Mouse (Mus musculus) MEL (cell line): ENCODE data around the gene Cdk15. TPM values are rescaled to one million over a fixed set of nuclear protein-coding genes. Genes with fewer than 3 reads are reported as not detected.

ENCODE experiments used
- DNase-seq: peaks from one replicate; pipeline ENCODE4 v3.0.0; 2011; ENCODE audit warnings: low read depth, low spot score
- H3K27ac ChIP-seq: 2 replicates; pipeline ENCODE4 v1.5.1; 2012; ENCODE audit warnings: low read depth, mild to moderate bottlenecking, control low read depth, low read length, moderate library complexity; ENCODE audit not compliant: control insufficient read depth
- H3K27me3 ChIP-seq, 2 experiments: fragments of 150-350 bp in 1 of 2; sonication (generic) in 1 of 2; 2 replicates each; pipeline ENCODE4 v1.6.1; 2012; ENCODE audit warnings: low read length in 2 of 2, mild to moderate bottlenecking in 2 of 2, improper control_type of control experiment in 1 of 2, moderate library complexity in 1 of 2; ENCODE audit not compliant: insufficient read depth in 2 of 2, control insufficient read depth in 1 of 2
- H3K36me3 ChIP-seq, 2 experiments: 2 replicates each; pipeline ENCODE4 v1.6.1; 2012 to 2014; ENCODE audit warnings: low read length in 2 of 2, improper control_type of control experiment in 1 of 2, inconsistent platforms in 1 of 2, mild to moderate bottlenecking in 1 of 2; ENCODE audit not compliant: insufficient read depth in 2 of 2, control insufficient read depth in 1 of 2
- H3K4me1 ChIP-seq, 2 experiments: fragments of 150-350 bp in 1 of 2; sonication (generic) in 1 of 2; 2 replicates each; pipeline ENCODE4 v1.6.1; 2012; ENCODE audit warnings: low read length in 2 of 2, improper control_type of control experiment in 1 of 2, mild to moderate bottlenecking in 1 of 2; ENCODE audit not compliant: insufficient read depth in 2 of 2, control insufficient read depth in 1 of 2
- H3K4me3 ChIP-seq, 2 experiments: fragments of 150-350 bp in 1 of 2; sonication (generic) in 1 of 2; 2 replicates each; pipeline ENCODE4 v1.5.1; 2012; ENCODE audit warnings: low read depth in 2 of 2, low read length in 2 of 2, mild to moderate bottlenecking in 2 of 2, moderate library complexity in 2 of 2, control low read depth in 1 of 2, improper control_type of control experiment in 1 of 2; ENCODE audit not compliant: control insufficient read depth in 1 of 2, insufficient read depth in 1 of 2
- H3K79me2 ChIP-seq: 2 replicates; pipeline ENCODE4 v1.6.1; 2012; ENCODE audit warnings: mild to moderate bottlenecking, low read length, moderate library complexity; ENCODE audit not compliant: control insufficient read depth, poor library complexity, insufficient read depth
- H3K9ac ChIP-seq: 2 replicates; pipeline ENCODE4 v1.6.1; 2012; ENCODE audit warnings: low read depth, mild to moderate bottlenecking, control low read depth, low read length, moderate library complexity; ENCODE audit not compliant: control insufficient read depth, poor library complexity, severe bottlenecking
- H3K9me3 ChIP-seq: fragments of 150-350 bp; sonication (generic); replicated peaks from 2 replicates; pipeline ENCODE4 v1.6.1; 2012; ENCODE audit warnings: mild to moderate bottlenecking, low read length, improper control_type of control experiment, moderate library complexity; ENCODE audit not compliant: insufficient read depth
- BHLHE40 ChIP-seq: IDR thresholded peaks from 2 replicates; pipeline ENCODE4 v1.6.1; 2012; ENCODE audit warnings: low read depth, mild to moderate bottlenecking, inconsistent platforms, low read length, improper control_type of control experiment, borderline replicate concordance
- ELF1 ChIP-seq: IDR thresholded peaks from 2 replicates; pipeline ENCODE4 v1.6.1; 2014; ENCODE audit warnings: low read depth, mild to moderate bottlenecking, inconsistent platforms, low read length, improper control_type of control experiment, moderate library complexity
- ETS1 ChIP-seq: IDR thresholded peaks from 2 replicates; pipeline ENCODE4 v1.6.1; 2012; ENCODE audit warnings: low read depth, mild to moderate bottlenecking, inconsistent platforms, low read length, improper control_type of control experiment, moderate library complexity
- GABPA ChIP-seq: IDR thresholded peaks from 2 replicates; pipeline ENCODE4 v1.6.1; 2012; ENCODE audit warnings: low read depth, mild to moderate bottlenecking, inconsistent platforms, low read length, improper control_type of control experiment, moderate library complexity
- GATA1 ChIP-seq: IDR thresholded peaks from 2 replicates; pipeline ENCODE4 v1.6.1; 2011; ENCODE audit warnings: low read depth, low read length, improper control_type of control experiment
- HCFC1 ChIP-seq: IDR thresholded peaks from 2 replicates; pipeline ENCODE4 v1.6.1; 2012; ENCODE audit warnings: low read depth, mild to moderate bottlenecking, inconsistent platforms, low read length, improper control_type of control experiment, moderate library complexity
- MAFK ChIP-seq: IDR thresholded peaks from 2 replicates; pipeline ENCODE4 v1.6.1; 2011; ENCODE audit warnings: low read depth, mild to moderate bottlenecking, low read length, improper control_type of control experiment, borderline replicate concordance
- MAX ChIP-seq: IDR thresholded peaks from 2 replicates; pipeline ENCODE4 v1.6.1; 2011; ENCODE audit warnings: low read length, improper control_type of control experiment
- MAZ ChIP-seq: IDR thresholded peaks from 2 replicates; pipeline ENCODE4 v1.6.1; 2012; ENCODE audit warnings: low read depth, mild to moderate bottlenecking, inconsistent platforms, low read length, improper control_type of control experiment
- MEF2A ChIP-seq: IDR thresholded peaks from 2 replicates; pipeline ENCODE4 v1.6.1; 2014; ENCODE audit warnings: low read depth, mild to moderate bottlenecking, inconsistent platforms, low read length, improper control_type of control experiment; ENCODE audit not compliant: poor library complexity, insufficient replicate concordance, severe bottlenecking; ENCODE audit errors: extremely low read depth
- MXI1 ChIP-seq: IDR thresholded peaks from 2 replicates; pipeline ENCODE4 v1.6.1; 2011; ENCODE audit warnings: mild to moderate bottlenecking, low read depth, low read length, improper control_type of control experiment
- MYC ChIP-seq: IDR thresholded peaks from 2 replicates; pipeline ENCODE4 v1.6.1; 2011; ENCODE audit warnings: low read depth, mild to moderate bottlenecking, low read length, improper control_type of control experiment, moderate library complexity
- POLR2AphosphoS5 ChIP-seq: IDR thresholded peaks from 2 replicates; pipeline ENCODE4 v1.6.1; 2012; ENCODE audit warnings: low read depth, borderline replicate concordance, mild to moderate bottlenecking, inconsistent platforms, low read length, moderate library complexity, mixed read lengths
- RAD21 ChIP-seq: IDR thresholded peaks from 2 replicates; pipeline ENCODE4 v1.6.1; 2011; ENCODE audit warnings: mild to moderate bottlenecking, low read depth, low read length, improper control_type of control experiment
- RCOR1 ChIP-seq: IDR thresholded peaks from 2 replicates; pipeline ENCODE4 v1.6.1; 2012; ENCODE audit warnings: low read depth, mild to moderate bottlenecking, inconsistent platforms, low read length, improper control_type of control experiment
- SIN3A ChIP-seq: IDR thresholded peaks from 2 replicates; pipeline ENCODE4 v1.6.1; 2012; ENCODE audit warnings: low read length, improper control_type of control experiment, inconsistent platforms
- SMC3 ChIP-seq: IDR thresholded peaks from 2 replicates; pipeline ENCODE4 v1.6.1; 2011; ENCODE audit warnings: low read depth, low read length, improper control_type of control experiment
- TAL1 ChIP-seq: IDR thresholded peaks from 2 replicates; pipeline ENCODE4 v1.6.1; 2012; ENCODE audit warnings: mild to moderate bottlenecking, inconsistent platforms, low read length, moderate library complexity, mixed read lengths
- TCF12 ChIP-seq: IDR thresholded peaks from 2 replicates; pipeline ENCODE4 v1.6.1; 2014; ENCODE audit warnings: low read depth, mild to moderate bottlenecking, inconsistent platforms, low read length, improper control_type of control experiment, moderate library complexity
- USF1 ChIP-seq: IDR thresholded peaks from 2 replicates; pipeline ENCODE4 v1.6.1; 2014; ENCODE audit warnings: low read depth, mild to moderate bottlenecking, inconsistent platforms, low read length, improper control_type of control experiment, moderate library complexity
- ZC3H11A ChIP-seq: IDR thresholded peaks from 2 replicates; pipeline ENCODE4 v1.6.1; 2012; ENCODE audit warnings: low read depth, mild to moderate bottlenecking, inconsistent platforms, low read length, improper control_type of control experiment
- polyA plus RNA-seq, 2 experiments: library from polyadenylated mRNA; stranded (reverse) in 1 of 2; unstranded in 1 of 2; fragments of >175 nt in 1 of 2; fragments of >200 nt in 1 of 2; gene quantifications; 2 replicates each; pipeline versions ENCODE4 v1.2.1 to v1.2.4; 2012; ENCODE audit warnings: low replicate concordance in 2 of 2, low read depth in 1 of 2; ENCODE audit not compliant: insufficient read length in 2 of 2, insufficient read depth in 1 of 2, missing spikeins in 1 of 2
- total RNA-seq: library from RNA; depleted of rRNA; stranded (reverse); fragments of 300-350 nt; gene quantifications from 2 replicates; pipeline ENCODE4 v1.2.3, GENCODE M21; 2012

Cdk15 gene
- total and polyA plus RNA-seq, 3 experiments = not detected

DNA sequence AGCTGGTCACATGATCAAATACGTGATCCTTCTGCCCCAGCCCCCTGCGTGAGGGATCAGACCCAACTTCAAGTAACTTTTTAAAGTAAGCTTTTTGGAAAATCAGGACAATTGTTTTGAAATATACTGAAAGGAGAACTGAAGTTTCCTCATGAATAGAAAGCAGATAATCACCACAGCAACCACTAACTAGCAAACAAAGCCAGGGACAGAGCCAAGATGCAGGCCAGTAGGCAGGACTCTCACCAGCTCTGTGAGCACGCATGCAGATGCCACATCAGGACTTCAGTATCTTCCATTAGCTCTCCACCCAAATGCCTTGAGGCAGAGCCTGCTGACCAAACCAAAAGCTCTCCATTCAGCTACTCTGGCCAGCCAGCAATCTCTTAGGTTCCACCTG, 135.0 kb downstream of the Cdk15 start:
- no peaks in the 10 kb centered on the region for H3K36me3 ChIP-seq
- no peaks in the 10 kb centered on the region for H3K9me3 ChIP-seq
- H3K9ac ChIP-seq = no peak overlapping the region
- DNase-seq = peak; percentile 38
- H3K4me3 ChIP-seq = no peak overlapping the region
- TF ChIP-seq MXI1 (no peak), ELF1 (no peak), SMC3 (no peak), GABPA (no peak), ZC3H11A (no peak), RCOR1 (0 out of 2 replicates have a peak, but pooled peaks have one; percentile 37), HCFC1 (no peak), BHLHE40 (no peak), MYC (no peak), GATA1 (peak; percentile 80), RAD21 (no peak), SIN3A (no peak), TAL1 (no peak), POLR2AphosphoS5 (no peak), USF1 (0 out of 2 replicates have a peak, but pooled peaks have one; percentile 6), MAX (no peak), MAZ (no peak), ETS1 (no peak)
- H3K27me3 ChIP-seq = peaks cover 0 to 3% of the 10 kb centered on the region in 2 experiments; a peak in 3 of 4 replicates
- no peak overlapping the region for H3K27ac ChIP-seq
- H3K79me2 ChIP-seq = no peaks in the 10 kb centered on the region
- H3K4me1 ChIP-seq = no peaks in the 10 kb centered on the region

DNA sequence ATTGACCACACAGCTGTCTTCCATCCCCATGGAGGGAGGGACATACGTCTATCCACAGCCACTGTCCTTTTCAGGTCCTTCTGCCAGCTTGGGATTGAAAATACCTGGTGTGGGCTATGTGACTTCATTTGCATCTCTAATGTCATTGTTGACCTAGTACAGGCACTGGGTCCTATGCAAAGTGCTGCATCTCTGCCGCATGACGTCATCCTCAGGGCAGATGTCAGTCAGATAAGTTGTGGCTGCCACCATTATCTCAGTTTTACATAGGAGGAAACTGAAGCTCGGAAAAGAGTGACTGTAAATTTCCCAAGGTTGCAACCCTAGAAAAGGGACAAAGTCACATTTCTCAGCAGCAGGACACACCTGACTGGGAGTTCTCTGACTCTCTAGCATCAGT, 137.4 kb downstream of the Cdk15 start:
- Histone ChIP-seq H3K4me3 (no peak overlapping the region), H3K9ac (no peak overlapping the region), H3K27ac (no peak overlapping the region), H3K9me3 (no peaks in the 10 kb centered on the region), H3K4me1 (no peaks in the 10 kb centered on the region), H3K36me3 (no peaks in the 10 kb centered on the region)
- peak; percentile 32 for DNase-seq
- TF ChIP-seq MAFK (no peak), MEF2A (no peak), TCF12 (no peak), GATA1 (peak; percentile 49), RCOR1 (no peak), MAZ (no peak), ETS1 (peak; percentile 45; the same call in 1 of the 2 replicates)
- TF ChIP-seq, all 39 proteins: peak for 2
- H3K79me2 ChIP-seq = no peaks in the 10 kb centered on the region
- H3K27me3 ChIP-seq = no peaks in the 10 kb centered on the region
